In the genomic region with DNA sequence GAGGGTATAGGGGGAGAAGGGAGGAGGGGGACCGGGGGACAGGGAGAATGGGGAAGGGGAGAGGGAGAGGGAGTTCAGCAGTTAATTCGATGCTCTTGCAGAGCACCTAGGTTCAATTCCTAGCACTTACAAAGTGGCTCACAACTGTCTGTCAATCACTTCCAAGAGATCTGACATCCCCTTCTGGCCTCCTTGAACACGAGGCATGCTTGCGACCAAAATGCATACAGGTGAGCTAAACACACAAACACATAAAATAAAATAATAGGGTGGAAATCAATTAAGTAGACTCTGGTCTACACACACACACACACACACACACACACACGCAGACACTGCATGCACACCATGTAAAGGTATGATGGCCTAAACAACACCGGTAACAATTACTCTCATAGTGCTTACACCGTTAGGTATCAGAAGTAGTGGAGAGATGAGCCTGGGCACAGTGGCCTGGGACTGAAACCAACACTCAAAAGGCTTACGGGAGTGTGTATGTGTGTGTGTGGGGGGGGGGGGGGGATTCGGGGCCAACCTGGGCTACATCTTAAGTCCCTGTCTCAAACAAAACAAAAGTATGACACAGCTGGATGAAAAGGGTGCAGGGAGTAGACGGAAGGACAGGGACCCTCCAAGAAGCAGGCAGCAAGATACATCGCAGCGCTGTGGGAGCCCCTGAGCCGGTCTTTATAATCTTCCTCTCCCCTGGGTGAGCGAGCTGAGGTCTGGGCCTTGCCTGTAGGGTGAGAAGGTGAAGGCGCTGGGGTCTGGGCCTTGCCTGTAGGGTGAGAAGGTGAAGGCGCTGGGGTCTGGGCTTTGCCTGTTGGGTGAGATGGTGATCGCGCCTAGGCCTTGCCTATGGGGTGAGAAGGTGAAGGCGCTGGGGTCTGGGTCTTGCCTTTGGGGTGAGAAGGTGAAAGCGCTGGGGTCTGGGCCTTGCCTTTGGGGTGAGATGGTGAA, we compare ENCODE assay signal across 8 mouse cellular contexts. TPM values are rescaled to one million over a fixed set of nuclear protein-coding genes. Genes with fewer than 3 reads are reported as not detected.
DNase-seq lines count a peak whose midpoint lies in the region; ATAC-seq and TF ChIP-seq lines count a peak whose summit lies in the region.
"Had no signal": no experiment of that assay in that cellular context is flagged by ENCODE, and none has a peak within 500 bp of the region (broad histone marks: within the 10 kb centered on the region; RNA-seq: fewer than 3 reads in every experiment).

No protein-coding gene starts in this region.

- H3K9ac ChIP-seq in lung, embryonic 16.5 days (ENCODE audit: low read length), result no peak overlapping the region
- H3K9ac ChIP-seq in intestine, embryonic 16.5 days (ENCODE audit: low read depth, low read length), result no peak overlapping the region

- 79% methylated on average over 20 of the region's 20 CpGs for WGBS in lung, embryonic 16.5 days
- whole genome bisulfite sequencing in bone marrow, adult 2 months, result 12% methylated on average over 20 of the region's 20 CpGs
- 81% methylated on average over 20 of the region's 20 CpGs for WGBS in intestine, embryonic 16.5 days
- WGBS in small intestine, adult 2 months, result 85% methylated on average over 20 of the region's 20 CpGs

- H3K9me3 ChIP-seq in lung, embryonic 16.5 days (ENCODE audit: control insufficient read depth, low read length), result no peaks in the 10 kb centered on the region
- H3K9me3 ChIP-seq in intestine, embryonic 16.5 days (ENCODE audit: control insufficient read depth, low read length), result no peaks in the 10 kb centered on the region

- H3K27me3 ChIP-seq in lung, embryonic 16.5 days (ENCODE audit: control insufficient read depth, insufficient read depth, low read depth, low read length), result no peaks in the 10 kb centered on the region
- no peaks in the 10 kb centered on the region for H3K27me3 ChIP-seq in intestine, embryonic 16.5 days (replicated peaks; ENCODE audit: control insufficient read depth, insufficient read depth, low read length)
- no peaks in the 10 kb centered on the region for H3K27me3 ChIP-seq in small intestine, adult 2 months (ENCODE audit: control insufficient read depth, insufficient read depth, low read length)

- TF ChIP-seq POLR2A in bone marrow, adult 2 months (IDR thresholded peaks at IDR 0.05; ENCODE audit: borderline replicate concordance, control insufficient read depth, low read depth, low read length), result no peak
- TF ChIP-seq POLR2A in small intestine, adult 2 months (IDR thresholded peaks at IDR 0.05; ENCODE audit: low read depth, low read length), result no peak

- no peaks in the 10 kb centered on the region; the same call in 1 of the 2 replicates for H3K4me1 ChIP-seq in lung, embryonic 16.5 days (replicated peaks; ENCODE audit: control insufficient read depth, insufficient read depth, low read length)
- H3K4me1 ChIP-seq in bone marrow, adult 2 months (ENCODE audit: control insufficient read depth, insufficient read depth, low read length), result peaks cover 6% of the 10 kb centered on the region; the same call in 1 of the 2 replicates
- peaks cover 16% of the 10 kb centered on the region for H3K4me1 ChIP-seq in intestine, embryonic 16.5 days (ENCODE audit: control insufficient read depth, insufficient read depth, low read length)
- peaks cover 28% of the 10 kb centered on the region for H3K4me1 ChIP-seq in small intestine, adult 2 months (ENCODE audit: control insufficient read depth, insufficient read depth, insufficient read length, low read length)

- peak overlapping the region; percentile 2; the same call in 1 of the 2 replicates for H3K27ac ChIP-seq in lung, embryonic 16.5 days (ENCODE audit: low read length)
- H3K27ac ChIP-seq in bone marrow, adult 2 months (ENCODE audit: control insufficient read depth, insufficient read depth, low read depth, low read length, poor library complexity), result peak overlapping the region; percentile 89
- 0 out of 2 replicates have a peak overlapping the region, but pooled peaks have one; percentile 28 for H3K27ac ChIP-seq in intestine, embryonic 16.5 days (ENCODE audit: low read length)
- peak overlapping the region; percentile 89 for H3K27ac ChIP-seq in small intestine, adult 2 months (ENCODE audit: insufficient read depth, low read depth, low read length)

- no peak overlapping the region for H3K4me3 ChIP-seq in lung, embryonic 16.5 days (ENCODE audit: low read length)
- H3K4me3 ChIP-seq in bone marrow, adult 2 months (replicated peaks; ENCODE audit: control insufficient read depth, low read depth, low read length), result peak overlapping the region; percentile 50
- no peak overlapping the region for H3K4me3 ChIP-seq in intestine, embryonic 16.5 days (ENCODE audit: low read length)
- peak overlapping the region; percentile 45 for H3K4me3 ChIP-seq in small intestine, adult 2 months (ENCODE audit: low read depth, low read length)

- DNase-seq in lung, postnatal 25 days (ENCODE audit: low spot score), result no peak
- no peak for DNase-seq in cerebellum, postnatal 36 days
- DNase-seq in gastrocnemius, postnatal 14 days, result no peak

- intact Hi-C loops in gastrocnemius, postnatal 14 days (cut with DNase I; ENCODE audit: low total_unique reads), result no loop called here

- H3K4me2 ChIP-seq in lung, embryonic 16.5 days (ENCODE audit: low read depth, low read length), result 0 out of 2 replicates have a peak overlapping the region, but pooled peaks have one; percentile 48
- H3K4me2 ChIP-seq in intestine, embryonic 16.5 days (ENCODE audit: low read depth, low read length), result peak overlapping the region; percentile 40; the same call in 1 of the 2 replicates

- no peak for TF ChIP-seq CTCF in bone marrow, adult 2 months (IDR thresholded peaks at IDR 0.05; ENCODE audit: control insufficient read depth, insufficient read depth, low read length)
- no peak for TF ChIP-seq CTCF in small intestine, adult 2 months (IDR thresholded peaks at IDR 0.05; ENCODE audit: extremely low read depth, insufficient read length, insufficient replicate concordance, low read depth, low read length)

- ATAC-seq in lung, embryonic 16.5 days (ENCODE audit: low read depth), result no peak
- ATAC-seq in intestine, embryonic 16.5 days, result no peak

- no peaks in the 10 kb centered on the region for H3K36me3 ChIP-seq in lung, embryonic 16.5 days (ENCODE audit: control insufficient read depth, insufficient read depth, low read length)
- H3K36me3 ChIP-seq in intestine, embryonic 16.5 days (ENCODE audit: control insufficient read depth, insufficient read depth, low read length), result no peaks in the 10 kb centered on the region
- no peaks in the 10 kb centered on the region for H3K36me3 ChIP-seq in small intestine, adult 2 months (ENCODE audit: control insufficient read depth, insufficient read depth, low read length)

RNA-seq across cellular contexts. Expression of gene AI467606, which starts 0.7 kb away (rescaled TPM):
- 11.5 and 12.8 TPM in 2 replicates for polyA plus RNA-seq in lung, embryonic 16.5 days (2015; fragmentation: Nextera tagmentation; extraction: Ambion mirVana)
- 13.6 and 36.8 TPM in 2 replicates for polyA plus RNA-seq in bone marrow, adult 2 months (2011; ENCODE audit: insufficient read depth, insufficient read length, low replicate concordance, missing spikeins)
- 7.4 and 7.7 TPM in 2 replicates for polyA plus RNA-seq in intestine, embryonic 16.5 days (2015; fragmentation: Nextera tagmentation; extraction: Ambion mirVana)
- polyA plus RNA-seq in small intestine, adult 2 months (2012; rRNA removed), result 21.2 and 22.7 TPM in 2 replicates
- under 1 TPM; 0.95 to 0.96 TPM for total RNA-seq in gastrocnemius, postnatal 14 days (2021)

RNA-seq across cellular contexts. Expression of gene Zg16, which starts 3.3 kb away (rescaled TPM):
- polyA plus RNA-seq in lung, embryonic 16.5 days (2015; fragmentation: Nextera tagmentation; extraction: Ambion mirVana), result 7.1 TPM in 1 of 2 replicates, not detected in the other
- polyA plus RNA-seq in bone marrow, adult 2 months (2011; ENCODE audit: insufficient read depth, insufficient read length, low replicate concordance, missing spikeins), result 3.1 TPM in 1 of 2 replicates, not detected in the other
- 37.2 and 69.9 TPM in 2 replicates for polyA plus RNA-seq in intestine, embryonic 16.5 days (2015; fragmentation: Nextera tagmentation; extraction: Ambion mirVana)
- 4,647 and 5,350 TPM in 2 replicates for polyA plus RNA-seq in small intestine, adult 2 months (2012; rRNA removed)
- not detected for total RNA-seq in gastrocnemius, postnatal 14 days (2021)
- total RNA-seq: monocyte, adult 5-6 weeks had no signal

RNA-seq across cellular contexts. Expression of gene Qprt, which starts 31.6 kb away (rescaled TPM):
- 0.43 and 1.2 TPM in 2 replicates for polyA plus RNA-seq in lung, embryonic 16.5 days (2015; fragmentation: Nextera tagmentation; extraction: Ambion mirVana)
- polyA plus RNA-seq in bone marrow, adult 2 months (2011; ENCODE audit: insufficient read depth, insufficient read length, low replicate concordance, missing spikeins), result 1.4 and 10.6 TPM in 2 replicates
- polyA plus RNA-seq in intestine, embryonic 16.5 days (2015; fragmentation: Nextera tagmentation; extraction: Ambion mirVana), result 4.9 and 6.8 TPM in 2 replicates
- polyA plus RNA-seq in small intestine, adult 2 months (2012; rRNA removed), result 0.37 and 1.7 TPM in 2 replicates
- total RNA-seq in gastrocnemius, postnatal 14 days (2021), result 1 to 10 TPM in 1 of 2 experiments, under 1 TPM in 1; 0.97 to 1.4 TPM

RNA-seq across cellular contexts. Expression of gene Spn, which starts 47.2 kb away (rescaled TPM):
- 0.44 and 0.70 TPM in 2 replicates for polyA plus RNA-seq in lung, embryonic 16.5 days (2015; fragmentation: Nextera tagmentation; extraction: Ambion mirVana)
- 29.7 and 49.2 TPM in 2 replicates for polyA plus RNA-seq in bone marrow, adult 2 months (2011; ENCODE audit: insufficient read depth, insufficient read length, low replicate concordance, missing spikeins)
- 0.26 and 0.42 TPM in 2 replicates for polyA plus RNA-seq in intestine, embryonic 16.5 days (2015; fragmentation: Nextera tagmentation; extraction: Ambion mirVana)
- 2.4 and 3.9 TPM in 2 replicates for polyA plus RNA-seq in small intestine, adult 2 months (2012; rRNA removed)
- total RNA-seq in gastrocnemius, postnatal 14 days (2021), result under 1 TPM; 0.24 to 0.27 TPM

RNA-seq across cellular contexts. Expression of gene Kif22, which starts 48.2 kb away (rescaled TPM):
- polyA plus RNA-seq in lung, embryonic 16.5 days (2015; fragmentation: Nextera tagmentation; extraction: Ambion mirVana), result 140 and 153 TPM in 2 replicates
- polyA plus RNA-seq in bone marrow, adult 2 months (2011; ENCODE audit: insufficient read depth, insufficient read length, low replicate concordance, missing spikeins), result 114 and 164 TPM in 2 replicates
- polyA plus RNA-seq in intestine, embryonic 16.5 days (2015; fragmentation: Nextera tagmentation; extraction: Ambion mirVana), result 87.5 and 100 TPM in 2 replicates
- 3.7 and 5.8 TPM in 2 replicates for polyA plus RNA-seq in small intestine, adult 2 months (2012; rRNA removed)
- 1 to 10 TPM; 5.1 to 6.0 TPM for total RNA-seq in gastrocnemius, postnatal 14 days (2021)

Comparison
In these comparisons a context has a peak if more than half of its experiments do, and no peak if none do; other contexts are left out.
1. H3K27ac ChIP-seq: peak in every context shown above with its lines; median percentile 89 in bone marrow, adult 2 months; 89 in small intestine, adult 2 months; 28 in intestine, embryonic 16.5 days; 2 in lung, embryonic 16.5 days.
2. H3K4me3 ChIP-seq: peak in bone marrow, adult 2 months (single experiment) and small intestine, adult 2 months (single experiment); none in lung, embryonic 16.5 days (single experiment) and intestine, embryonic 16.5 days (single experiment).
3. RNA of gene Zg16, which starts 3.3 kb away (polyA plus RNA-seq): 4,647 to 5,350 TPM in small intestine, adult 2 months; 37.2 to 69.9 TPM in intestine, embryonic 16.5 days, 3.1 TPM in bone marrow, adult 2 months and 7.1 TPM in lung, embryonic 16.5 days; every median in the first group is over 10 times any median in the second.